8 mouse cellular contexts compared by ENCODE assay signal in the genomic region with DNA sequence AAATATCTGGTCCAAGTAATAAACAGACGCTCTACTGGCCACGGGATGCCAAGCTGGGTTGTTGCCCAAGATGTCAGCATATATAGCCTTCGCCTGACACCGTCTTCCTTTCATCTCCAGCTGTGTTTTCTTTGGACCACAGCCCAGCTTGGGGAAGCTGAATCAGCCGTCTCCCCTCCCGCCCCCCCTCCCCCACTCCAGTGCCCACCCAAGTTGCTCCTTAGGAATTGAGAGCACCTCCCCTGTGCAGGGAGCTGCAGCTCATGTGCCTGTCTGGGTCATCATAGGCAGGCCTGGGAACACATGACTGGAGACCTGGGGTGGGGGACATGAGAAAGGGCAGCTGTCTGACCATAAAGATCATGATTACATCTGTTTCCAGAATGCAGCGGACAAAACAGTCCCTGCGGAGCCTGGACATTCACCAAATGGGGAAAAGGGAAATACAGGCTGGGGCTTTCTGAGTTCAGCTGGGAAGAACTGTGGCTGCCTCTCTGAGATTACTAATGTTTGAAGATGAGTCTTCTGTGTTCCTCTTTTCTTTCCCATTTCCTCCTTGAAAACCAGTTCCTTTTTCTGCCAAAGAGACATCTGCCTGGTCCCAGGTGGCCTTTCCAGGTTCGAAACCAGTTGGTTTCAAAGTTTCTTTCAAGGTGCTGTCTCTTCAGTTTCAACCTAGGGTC. TPM values are rescaled to one million over a fixed set of nuclear protein-coding genes. Genes with fewer than 3 reads are reported as not detected.
DNase-seq lines count a peak whose midpoint lies in the region; ATAC-seq and TF ChIP-seq lines count a peak whose summit lies in the region.

No protein-coding gene starts in this region.

- no peak for ATAC-seq in heart, embryonic 13.5 days (ENCODE audit: extremely low read depth, insufficient number of reproducible peaks, low FRiP score, low TSS enrichment)
- no peak for ATAC-seq in liver, embryonic 13.5 days (ENCODE audit: low read depth)
- ATAC-seq in stomach, embryonic 14.5 days (ENCODE audit: insufficient number of reproducible peaks, insufficient read depth, low FRiP score, low read depth): peak; percentile 76; the same call in 1 of the 2 replicates

- TF ChIP-seq POLR2A in testis, adult 2 months (IDR thresholded peaks at IDR 0.05; ENCODE audit: control insufficient read depth, low read depth, low read length): no peak

- peak overlapping the region; percentile 1; the same call in 1 of the 2 replicates for H3K4me2 ChIP-seq in heart, embryonic 13.5 days
- H3K4me2 ChIP-seq in liver, embryonic 13.5 days: no peak overlapping the region
- no peak overlapping the region for H3K4me2 ChIP-seq in stomach, embryonic 14.5 days (replicated peaks; ENCODE audit: low read depth, low read length)

- WGBS in heart, embryonic 13.5 days: 39% methylated on average over 9 of the region's 9 CpGs
- WGBS in liver, embryonic 13.5 days (ENCODE audit: insufficient replicate concordance): 46% methylated on average over 9 of the region's 9 CpGs
- WGBS in stomach, embryonic 14.5 days: 31% methylated on average over 9 of the region's 9 CpGs

- H3K9ac ChIP-seq in heart, embryonic 13.5 days: no peak overlapping the region
- H3K9ac ChIP-seq in liver, embryonic 13.5 days: no peak overlapping the region
- no peak overlapping the region for H3K9ac ChIP-seq in stomach, embryonic 14.5 days (replicated peaks; ENCODE audit: low read depth, low read length)

- H3K4me1 ChIP-seq in testis, adult 2 months (ENCODE audit: control insufficient read depth, insufficient read depth, low read length): peaks cover 5% of the 10 kb centered on the region
- peaks cover 47% of the 10 kb centered on the region for H3K4me1 ChIP-seq in heart, embryonic 13.5 days
- peaks cover 43% of the 10 kb centered on the region for H3K4me1 ChIP-seq in liver, embryonic 13.5 days (replicated peaks)
- H3K4me1 ChIP-seq in stomach, embryonic 14.5 days (ENCODE audit: control insufficient read depth, insufficient read depth, low read length): peaks cover 14% of the 10 kb centered on the region; the same call in 1 of the 2 replicates

- H3K4me3 ChIP-seq in testis, adult 2 months (ENCODE audit: control insufficient read depth, low read depth, low read length): no peak overlapping the region
- no peak overlapping the region for H3K4me3 ChIP-seq in heart, embryonic 13.5 days
- no peak overlapping the region for H3K4me3 ChIP-seq in liver, embryonic 13.5 days (replicated peaks)
- no peak overlapping the region for H3K4me3 ChIP-seq in stomach, embryonic 14.5 days (ENCODE audit: low read depth, low read length)

- no peaks in the 10 kb centered on the region for H3K27me3 ChIP-seq in testis, adult 2 months (ENCODE audit: control insufficient read depth, insufficient read depth, low read length)
- peaks cover 28% of the 10 kb centered on the region for H3K27me3 ChIP-seq in heart, embryonic 13.5 days (replicated peaks)
- peaks cover 31% of the 10 kb centered on the region for H3K27me3 ChIP-seq in liver, embryonic 13.5 days
- peaks cover 2% of the 10 kb centered on the region; the same call in 1 of the 2 replicates for H3K27me3 ChIP-seq in stomach, embryonic 14.5 days (ENCODE audit: control insufficient read depth, insufficient read depth, low read length)

- no peak for DNase-seq in testis, postnatal 14 days (ENCODE audit: low spot score)
- DNase-seq in embryo, embryonic 11 days: peak; percentile 73
- no peak for DNase-seq in liver, embryonic 13.5 days
- DNase-seq in layer of hippocampus, adult 11-12 months (ENCODE audit: low spot score): no peak
- no peak for DNase-seq in left cerebral cortex, adult 8-10 months (ENCODE audit: low spot score in 2 of 2)

- H3K36me3 ChIP-seq in testis, adult 2 months (ENCODE audit: control insufficient read depth, insufficient read depth, low read length): no peaks in the 10 kb centered on the region
- H3K36me3 ChIP-seq in heart, embryonic 13.5 days: no peaks in the 10 kb centered on the region
- H3K36me3 ChIP-seq in liver, embryonic 13.5 days: no peaks in the 10 kb centered on the region
- H3K36me3 ChIP-seq in stomach, embryonic 14.5 days (ENCODE audit: control insufficient read depth, insufficient read depth, low read length): no peaks in the 10 kb centered on the region

- peak overlapping the region; percentile 72 for H3K27ac ChIP-seq in testis, adult 2 months (ENCODE audit: control insufficient read depth, insufficient read depth, low read depth, low read length)
- H3K27ac ChIP-seq in heart, embryonic 13.5 days (replicated peaks): peak overlapping the region; percentile 65
- H3K27ac ChIP-seq in liver, embryonic 13.5 days: peak overlapping the region; percentile 27; the same call in 1 of the 2 replicates
- H3K27ac ChIP-seq in stomach, embryonic 14.5 days (ENCODE audit: low read length): peak overlapping the region; percentile 87

- no peak for TF ChIP-seq CTCF in testis, adult 2 months (IDR thresholded peaks at IDR 0.05; ENCODE audit: control insufficient read depth, insufficient read depth, insufficient replicate concordance, low read depth, low read length)

- H3K9me3 ChIP-seq in heart, embryonic 13.5 days: no peaks in the 10 kb centered on the region
- H3K9me3 ChIP-seq in liver, embryonic 13.5 days (replicated peaks): no peaks in the 10 kb centered on the region; the same call in 1 of the 2 replicates
- H3K9me3 ChIP-seq in stomach, embryonic 14.5 days (ENCODE audit: control insufficient read depth, low read depth, low read length): no peaks in the 10 kb centered on the region

RNA-seq across cellular contexts. Expression of gene Pltp, which starts 4.8 kb away (rescaled TPM):
- polyA plus RNA-seq in testis, adult 2 months (2012; rRNA removed): 18.0 and 23.7 TPM in 2 replicates
- 11.8 and 14.9 TPM in 2 replicates for polyA plus RNA-seq in heart, embryonic 13.5 days (2015; fragmentation: Nextera tagmentation; extraction: Ambion mirVana)
- polyA plus RNA-seq in liver, embryonic 13.5 days (2015; fragmentation: Nextera tagmentation; extraction: Ambion mirVana): 7.7 and 8.3 TPM in 2 replicates
- 50.6 and 53.2 TPM in 2 replicates for polyA plus RNA-seq in stomach, embryonic 14.5 days (2014; fragmentation: Nextera tagmentation; extraction: Ambion mirVana)
- 100 to 1,000 TPM; 103 to 113 (median 109) TPM for total RNA-seq in left cerebral cortex, adult 8-10 months (2022)

RNA-seq across cellular contexts. Expression of gene Pcif1, which starts 16.8 kb away (rescaled TPM):
- 17.0 and 19.3 TPM in 2 replicates for polyA plus RNA-seq in testis, adult 2 months (2012; rRNA removed)
- polyA plus RNA-seq in heart, embryonic 13.5 days (2015; fragmentation: Nextera tagmentation; extraction: Ambion mirVana): 56.0 and 63.1 TPM in 2 replicates
- 45.5 and 48.3 TPM in 2 replicates for polyA plus RNA-seq in liver, embryonic 13.5 days (2015; fragmentation: Nextera tagmentation; extraction: Ambion mirVana)
- 70.6 and 87.3 TPM in 2 replicates for polyA plus RNA-seq in stomach, embryonic 14.5 days (2014; fragmentation: Nextera tagmentation; extraction: Ambion mirVana)
- total RNA-seq in left cerebral cortex, adult 8-10 months (2022): 10 to 100 TPM; 47.7 to 59.4 (median 52.0) TPM

RNA-seq across cellular contexts. Expression of gene Neurl2, which starts 29.1 kb away (rescaled TPM):
- polyA plus RNA-seq in testis, adult 2 months (2012; rRNA removed): 1.2 and 1.3 TPM in 2 replicates
- 44.5 and 46.7 TPM in 2 replicates for polyA plus RNA-seq in heart, embryonic 13.5 days (2015; fragmentation: Nextera tagmentation; extraction: Ambion mirVana)
- polyA plus RNA-seq in liver, embryonic 13.5 days (2015; fragmentation: Nextera tagmentation; extraction: Ambion mirVana): 2.4 and 2.5 TPM in 2 replicates
- polyA plus RNA-seq in stomach, embryonic 14.5 days (2014; fragmentation: Nextera tagmentation; extraction: Ambion mirVana): 6.3 and 8.3 TPM in 2 replicates
- 1 to 10 TPM; 4.5 to 7.1 (median 5.5) TPM for total RNA-seq in left cerebral cortex, adult 8-10 months (2022)

RNA-seq across cellular contexts. Expression of gene Ctsa, which starts 29.6 kb away (rescaled TPM):
- 22.7 and 25.9 TPM in 2 replicates for polyA plus RNA-seq in testis, adult 2 months (2012; rRNA removed)
- 171 and 180 TPM in 2 replicates for polyA plus RNA-seq in heart, embryonic 13.5 days (2015; fragmentation: Nextera tagmentation; extraction: Ambion mirVana)
- polyA plus RNA-seq in liver, embryonic 13.5 days (2015; fragmentation: Nextera tagmentation; extraction: Ambion mirVana): 65.4 and 69.2 TPM in 2 replicates
- 130 and 134 TPM in 2 replicates for polyA plus RNA-seq in stomach, embryonic 14.5 days (2014; fragmentation: Nextera tagmentation; extraction: Ambion mirVana)
- total RNA-seq in left cerebral cortex, adult 8-10 months (2022): 100 to 1,000 TPM; 112 to 182 (median 135) TPM

RNA-seq across cellular contexts. Expression of gene Spata25, which starts 34.0 kb away (rescaled TPM):
- 154 and 173 TPM in 2 replicates for polyA plus RNA-seq in testis, adult 2 months (2012; rRNA removed)
- not detected in 2 replicates for polyA plus RNA-seq in heart, embryonic 13.5 days (2015; fragmentation: Nextera tagmentation; extraction: Ambion mirVana)
- polyA plus RNA-seq in liver, embryonic 13.5 days (2015; fragmentation: Nextera tagmentation; extraction: Ambion mirVana): not detected in 2 replicates
- polyA plus RNA-seq in stomach, embryonic 14.5 days (2014; fragmentation: Nextera tagmentation; extraction: Ambion mirVana): not detected in 2 replicates
- total RNA-seq in left cerebral cortex, adult 8-10 months (2022): 1 to 10 TPM in 2 of 4 experiments, not detected in 2; 1.0 to 1.4 TPM

Comparison
In these comparisons a context has a peak if more than half of its experiments do, and no peak if none do; other contexts are left out.
1. H3K27ac ChIP-seq: peak in every context shown above with its lines; median percentile 87 in stomach, embryonic 14.5 days; 72 in testis, adult 2 months; 65 in heart, embryonic 13.5 days; 27 in liver, embryonic 13.5 days.